In the genomic region with DNA sequence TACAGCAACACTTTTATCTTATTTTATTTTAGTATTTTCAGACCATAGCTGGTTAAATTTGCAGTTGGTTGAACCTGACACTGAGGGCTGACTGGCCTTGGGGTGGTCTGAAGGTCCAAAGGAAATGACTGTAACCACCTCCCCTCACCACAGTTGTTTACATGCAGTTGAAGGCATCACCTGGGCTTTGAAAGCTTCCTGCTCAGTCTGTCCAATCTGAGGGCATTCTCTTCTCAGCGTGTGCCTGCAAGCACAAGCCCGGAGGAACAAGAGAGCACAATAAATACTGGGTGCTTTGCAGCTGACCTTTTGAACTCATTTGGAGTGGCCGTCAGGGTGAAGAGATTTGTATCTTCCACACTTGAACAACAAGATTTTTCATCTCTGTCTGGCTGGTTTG, we compare ENCODE assay signal across 26 mouse cellular contexts. TPM values are rescaled to one million over a fixed set of nuclear protein-coding genes. Genes with fewer than 3 reads are reported as not detected.
"Had no signal": no experiment of that assay in that cellular context is flagged by ENCODE, and none has a peak within 500 bp of the region (broad histone marks: within the 10 kb centered on the region; RNA-seq: fewer than 3 reads in every experiment).

No protein-coding gene starts in this region.

- DNase-seq: gastrocnemius, postnatal 14 days; gastrocnemius, postnatal 36 days; heart, adult 18-20 months; heart, postnatal 10 days; kidney, adult 11 months; kidney, adult 2 months; kidney, adult 9 months; kidney, postnatal 14 days; kidney, postnatal 36 days; layer of hippocampus, adult 9-11 months; layer of hippocampus, postnatal 36 days; left cerebral cortex, postnatal 4 days had no signal

RNA-seq across cellular contexts. Expression of a gene that starts 23.2 kb away (rescaled TPM):
- polyA plus RNA-seq: gonadal fat pad, adult 2 months; heart, embryonic 10.5 days; heart, embryonic 12.5 days; heart, embryonic 14.5 days; intestine, embryonic 14.5 days; intestine, embryonic 16.5 days; kidney, adult 2 months; kidney, embryonic 15.5 days; kidney, postnatal 0 days; large intestine, adult 2 months; limb, embryonic 11.5 days; limb, embryonic 13.5 days; limb, embryonic 15.5 days; liver, adult 2 months; liver, embryonic 12.5 days had no signal
